Mouse (Mus musculus): Measurements from ENCODE around the gene Dmrt1. TPM values are rescaled to one million over a fixed set of nuclear protein-coding genes. Genes with fewer than 3 reads are reported as not detected.

The Dmrt1 gene
- total and polyA plus RNA-seq, 2 experiments from 2014 or later: not detected

- Histone ChIP-seq H3K4me3 (ENCODE audit: low read depth, low read length) (no peak overlapping the region), H3K36me3 (ENCODE audit: insufficient read depth, low read length) (no peaks in the 10 kb centered on the region), H3K9me3 (ENCODE audit: low read length) (no peaks in the 10 kb centered on the region), H3K9ac (replicated peaks; ENCODE audit: low read length, poor library complexity, severe bottlenecking) (no peak overlapping the region), H3K27ac (ENCODE audit: low read depth, low read length) (no peak overlapping the region), H3K27me3 (ENCODE audit: insufficient read depth, low read length) (peaks cover 55% of the 10 kb centered on the region), H3K4me1 (ENCODE audit: insufficient read depth, low read length) (no peaks in the 10 kb centered on the region), H3K4me2 (ENCODE audit: low read depth, low read length, poor library complexity, severe bottlenecking) (no peak overlapping the region)
- ATAC-seq (ENCODE audit: low FRiP score) (no peak), DNase-seq (ENCODE audit: low spot score) (no peak)
- WGBS: 36% methylated on average over 10 of the region's 10 CpGs
- no peak for TF ChIP-seq CTCF (IDR thresholded peaks at IDR 0.05)
Measured at GRCm38 (mm10) chr19:25504878-25505277, 540 bp upstream of the Dmrt1 start.

DNA sequence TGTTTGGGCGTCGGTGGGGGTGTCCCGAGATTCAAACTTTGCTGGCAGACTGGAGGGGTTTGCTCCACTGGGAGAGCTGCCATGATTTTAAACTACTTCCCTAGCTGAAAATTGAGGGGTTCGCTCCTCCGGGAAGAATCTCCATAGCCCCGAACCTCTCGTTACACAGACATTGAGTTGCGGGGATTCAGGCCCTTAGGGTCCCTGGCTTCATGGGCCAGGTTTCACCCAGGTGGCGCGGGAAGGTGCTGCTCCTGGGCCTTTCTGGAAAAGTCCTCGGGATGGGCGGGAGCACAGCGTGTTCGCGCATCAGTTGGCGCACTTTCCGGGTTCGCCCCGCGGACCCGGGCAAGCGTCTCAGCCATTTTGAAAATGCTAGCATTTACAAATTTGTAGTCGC lies 1.2 kb downstream of the Dmrt1 start:
- WGBS: 3% methylated on average over 23 of the region's 23 CpGs
- Histone ChIP-seq H3K36me3 (ENCODE audit: insufficient read depth, low read length) (no peaks in the 10 kb centered on the region), H3K27ac (ENCODE audit: low read depth, low read length) (no peak overlapping the region), H3K4me1 (ENCODE audit: insufficient read depth, low read length) (no peaks in the 10 kb centered on the region), H3K9me3 (ENCODE audit: low read length) (no peaks in the 10 kb centered on the region), H3K4me2 (ENCODE audit: low read depth, low read length, poor library complexity, severe bottlenecking) (0 out of 2 replicates have a peak overlapping the region, but pooled peaks have one; percentile 37), H3K27me3 (ENCODE audit: insufficient read depth, low read length) (peaks cover 52% of the 10 kb centered on the region), H3K4me3 (ENCODE audit: low read depth, low read length) (peak overlapping the region; percentile 25; the same call in 1 of the 2 replicates), H3K9ac (replicated peaks; ENCODE audit: low read length, poor library complexity, severe bottlenecking) (no peak overlapping the region)
- no peak for TF ChIP-seq CTCF (IDR thresholded peaks at IDR 0.05)
- no peak for ATAC-seq (ENCODE audit: low FRiP score)
- DNase-seq (ENCODE audit: low spot score): no peak

- TF ChIP-seq CTCF (IDR thresholded peaks at IDR 0.05): no peak
- Histone ChIP-seq H3K36me3 (ENCODE audit: insufficient read depth, low read length) (no peaks in the 10 kb centered on the region), H3K9me3 (ENCODE audit: low read length) (no peaks in the 10 kb centered on the region), H3K27ac (ENCODE audit: low read depth, low read length) (no peak overlapping the region), H3K9ac (replicated peaks; ENCODE audit: low read length, poor library complexity, severe bottlenecking) (no peak overlapping the region), H3K4me1 (ENCODE audit: insufficient read depth, low read length) (no peaks in the 10 kb centered on the region), H3K4me2 (ENCODE audit: low read depth, low read length, poor library complexity, severe bottlenecking) (no peak overlapping the region), H3K4me3 (ENCODE audit: low read depth, low read length) (no peak overlapping the region), H3K27me3 (ENCODE audit: insufficient read depth, low read length) (no peaks in the 10 kb centered on the region)
- DNase-seq (ENCODE audit: low spot score): no peak
- ATAC-seq (ENCODE audit: low FRiP score): no peak
- WGBS: 31% methylated on average over 11 of the region's 12 CpGs
Measured at GRCm38 (mm10) chr19:25514986-25515530, 9.6 kb downstream of the Dmrt1 start.

DNA sequence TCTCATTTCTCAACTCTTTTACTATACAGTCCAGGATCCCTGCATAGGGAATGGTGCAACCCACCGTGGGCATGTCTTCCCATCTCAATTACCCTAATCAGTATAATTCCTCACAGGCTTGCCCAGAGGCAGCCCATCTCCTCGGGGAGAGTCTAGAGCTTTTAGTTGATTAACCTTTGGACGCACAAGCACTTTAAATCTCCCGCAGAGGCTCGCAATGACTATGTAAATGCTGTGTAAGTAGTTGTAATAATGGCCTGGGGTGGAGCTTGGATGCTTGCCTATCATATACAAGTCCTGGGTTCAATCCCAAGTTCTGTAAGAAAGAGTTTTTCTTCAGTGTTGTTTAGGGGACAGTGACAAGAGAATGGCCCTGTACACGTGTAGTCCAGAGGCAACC lies 18.7 kb downstream of the Dmrt1 start:
- Histone ChIP-seq H3K27me3 (ENCODE audit: insufficient read depth, low read length) (no peaks in the 10 kb centered on the region), H3K9me3 (ENCODE audit: low read length) (no peaks in the 10 kb centered on the region), H3K36me3 (ENCODE audit: insufficient read depth, low read length) (no peaks in the 10 kb centered on the region), H3K4me3 (ENCODE audit: low read depth, low read length) (no peak overlapping the region), H3K4me2 (ENCODE audit: low read depth, low read length, poor library complexity, severe bottlenecking) (no peak overlapping the region), H3K9ac (replicated peaks; ENCODE audit: low read length, poor library complexity, severe bottlenecking) (no peak overlapping the region), H3K27ac (ENCODE audit: low read depth, low read length) (no peak overlapping the region), H3K4me1 (ENCODE audit: insufficient read depth, low read length) (no peaks in the 10 kb centered on the region)
- 66% methylated on average over 6 of the region's 6 CpGs for WGBS
- DNase-seq (ENCODE audit: low spot score) (no peak), ATAC-seq (ENCODE audit: low FRiP score) (no peak)
- TF ChIP-seq CTCF (IDR thresholded peaks at IDR 0.05): no peak

DNA sequence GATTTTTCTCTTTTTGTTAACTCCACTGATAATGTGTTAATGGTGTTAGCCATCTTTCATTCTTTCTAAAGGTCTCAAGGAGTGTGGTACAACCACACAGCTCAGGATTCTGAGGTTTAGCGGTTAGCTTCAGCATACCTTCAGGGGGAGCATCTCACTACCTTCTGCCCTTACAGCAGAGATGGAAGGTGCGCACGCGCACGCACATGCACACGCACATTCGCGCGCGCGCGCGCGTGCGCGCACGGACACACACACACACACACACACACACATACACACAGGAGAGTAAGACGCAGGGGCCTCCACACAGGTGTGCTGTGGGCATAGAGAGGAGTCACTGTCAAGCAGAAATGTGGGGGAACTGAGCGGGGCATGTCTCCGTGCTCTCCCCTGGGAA lies 20.3 kb downstream of the Dmrt1 start:
- H3K27ac ChIP-seq (ENCODE audit: low read depth, low read length): no peak overlapping the region
- no peaks in the 10 kb centered on the region for H3K36me3 ChIP-seq (ENCODE audit: insufficient read depth, low read length)
- H3K4me1 ChIP-seq (ENCODE audit: insufficient read depth, low read length): no peaks in the 10 kb centered on the region
- no peak overlapping the region for H3K4me3 ChIP-seq (ENCODE audit: low read depth, low read length)
- H3K9me3 ChIP-seq (ENCODE audit: low read length): no peaks in the 10 kb centered on the region
- H3K4me2 ChIP-seq (ENCODE audit: low read depth, low read length, poor library complexity, severe bottlenecking): no peak overlapping the region
- no peak overlapping the region for H3K9ac ChIP-seq (replicated peaks; ENCODE audit: low read length, poor library complexity, severe bottlenecking)
- DNase-seq (ENCODE audit: low spot score) (no peak), ATAC-seq (ENCODE audit: low FRiP score) (no peak)
- WGBS: 97% methylated on average over 20 of the region's 20 CpGs
- no peak for TF ChIP-seq CTCF (IDR thresholded peaks at IDR 0.05)
- H3K27me3 ChIP-seq (ENCODE audit: insufficient read depth, low read length): no peaks in the 10 kb centered on the region

- Histone ChIP-seq H3K4me2 (ENCODE audit: low read depth, low read length, poor library complexity, severe bottlenecking) (no peak overlapping the region), H3K4me1 (ENCODE audit: insufficient read depth, low read length) (no peaks in the 10 kb centered on the region), H3K36me3 (ENCODE audit: insufficient read depth, low read length) (no peaks in the 10 kb centered on the region), H3K27me3 (ENCODE audit: insufficient read depth, low read length) (no peaks in the 10 kb centered on the region), H3K27ac (ENCODE audit: low read depth, low read length) (no peak overlapping the region), H3K4me3 (ENCODE audit: low read depth, low read length) (no peak overlapping the region), H3K9me3 (ENCODE audit: low read length) (no peaks in the 10 kb centered on the region), H3K9ac (replicated peaks; ENCODE audit: low read length, poor library complexity, severe bottlenecking) (no peak overlapping the region)
- WGBS: 53% methylated on average over 12 of the region's 12 CpGs
- DNase-seq (ENCODE audit: low spot score) (no peak), ATAC-seq (ENCODE audit: low FRiP score) (no peak)
- no peak for TF ChIP-seq CTCF (IDR thresholded peaks at IDR 0.05)
Measured at GRCm38 (mm10) chr19:25529673-25530072, 24.3 kb downstream of the Dmrt1 start.
